Mouse (Mus musculus) regulatory T cell (primary cell): ENCODE measurements around the gene Tbx15.

Experiments used
- in situ Hi-C: fragments of 300-600 bp; cut with MboI, MseI; formaldehyde crosslinking; loops from one replicate; pipeline ENCODE4 v1.15.1; 2025; ENCODE audit warnings: high pct_unique_total_duplicates

Gene Tbx15

DNA sequence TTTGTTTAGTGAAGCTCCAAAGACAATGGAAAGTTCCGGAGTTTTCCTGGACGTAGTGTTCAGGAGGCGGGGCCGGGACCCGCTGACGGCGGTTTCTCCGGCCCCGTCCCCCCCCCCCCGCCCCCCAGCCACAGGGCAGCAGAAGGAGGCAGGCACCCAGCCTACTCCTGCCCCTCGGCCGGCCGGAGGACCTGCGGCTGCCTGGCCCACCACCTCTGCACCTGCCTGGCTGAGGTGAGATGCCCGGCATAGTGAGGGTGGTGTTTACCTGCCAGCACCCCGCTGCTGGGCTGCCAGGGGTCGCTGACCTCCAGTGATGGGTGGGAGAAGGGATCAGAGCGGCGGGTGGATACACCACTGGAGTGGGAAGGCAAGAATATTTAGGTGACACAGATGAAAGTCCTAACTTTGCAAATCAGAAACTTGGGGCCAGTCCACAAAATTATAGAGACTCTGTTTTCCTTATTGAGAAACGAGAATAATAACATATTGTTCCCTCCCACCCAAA, at the start of gene Tbx15:
Gene Tbx15 (plus strand): TSS at position 169 of the 508 bp plus-strand sequence.
- in situ Hi-C loops = loop anchor here (25.0 kb wide), 1 partner anchor 922 kb away; the partner anchor contains the start of genes Gdap2 and Wdr3

DNA sequence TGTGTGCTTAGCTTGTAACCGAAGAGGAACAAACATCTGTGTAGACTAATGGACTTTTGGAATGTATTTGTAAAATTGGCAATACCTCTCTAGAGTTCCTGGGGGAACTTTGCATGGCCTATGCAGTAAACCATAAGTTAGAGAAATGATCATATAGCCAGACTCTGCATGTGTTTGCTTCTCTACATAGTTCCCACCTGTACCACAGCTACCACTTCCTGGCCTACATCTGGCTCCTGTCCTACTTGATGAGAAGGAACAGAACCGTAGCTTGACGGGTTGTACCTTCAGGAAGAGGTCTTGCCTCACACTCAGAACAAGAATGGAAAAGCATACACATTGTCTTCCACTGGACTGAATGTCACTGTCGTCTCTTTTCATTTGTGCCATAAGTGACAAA, 46.6 kb upstream of the Tbx15 start:
- in situ Hi-C loops = no loop called here

DNA sequence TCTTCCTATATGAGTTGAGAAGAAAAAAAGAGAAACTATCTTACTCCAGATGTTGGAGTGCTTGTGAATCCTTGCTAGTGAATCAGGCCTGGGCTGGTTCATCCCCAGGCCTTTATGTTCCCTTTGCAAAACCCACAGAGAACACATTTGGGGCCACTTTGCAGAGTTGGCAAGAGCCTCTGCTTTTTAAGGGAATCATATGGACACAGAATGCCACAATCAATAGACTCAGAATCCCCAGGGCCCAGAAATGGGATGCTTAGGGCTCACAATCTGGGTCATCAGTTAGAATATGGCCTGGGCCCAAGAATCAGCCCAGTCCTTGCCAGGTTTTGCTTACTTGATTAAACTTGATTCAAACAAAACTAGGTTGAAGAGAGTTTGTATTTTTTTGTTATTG, 36.9 kb upstream of the Tbx15 start:
- in situ Hi-C loops = no loop called here

DNA sequence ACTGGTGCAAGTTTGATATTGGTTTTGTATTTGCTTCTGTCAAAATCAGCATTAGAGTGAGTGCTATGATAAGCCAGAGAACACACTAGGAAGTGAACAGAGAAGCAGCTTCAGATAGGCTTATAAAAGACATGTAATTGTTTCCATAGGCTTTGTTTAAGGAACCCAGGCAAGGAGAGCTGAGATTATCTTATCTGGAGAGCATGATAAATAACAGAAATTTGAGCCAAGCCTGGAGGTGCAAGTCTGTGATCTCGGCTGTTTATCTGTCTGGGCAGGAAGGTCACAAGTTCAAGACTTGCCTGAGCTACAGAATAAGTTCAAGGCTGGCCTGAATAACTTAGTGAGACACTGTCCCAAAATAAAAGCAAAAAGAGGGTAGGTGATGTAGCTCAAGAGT, 31.8 kb upstream of the Tbx15 start:
- in situ Hi-C loops = no loop called here

DNA sequence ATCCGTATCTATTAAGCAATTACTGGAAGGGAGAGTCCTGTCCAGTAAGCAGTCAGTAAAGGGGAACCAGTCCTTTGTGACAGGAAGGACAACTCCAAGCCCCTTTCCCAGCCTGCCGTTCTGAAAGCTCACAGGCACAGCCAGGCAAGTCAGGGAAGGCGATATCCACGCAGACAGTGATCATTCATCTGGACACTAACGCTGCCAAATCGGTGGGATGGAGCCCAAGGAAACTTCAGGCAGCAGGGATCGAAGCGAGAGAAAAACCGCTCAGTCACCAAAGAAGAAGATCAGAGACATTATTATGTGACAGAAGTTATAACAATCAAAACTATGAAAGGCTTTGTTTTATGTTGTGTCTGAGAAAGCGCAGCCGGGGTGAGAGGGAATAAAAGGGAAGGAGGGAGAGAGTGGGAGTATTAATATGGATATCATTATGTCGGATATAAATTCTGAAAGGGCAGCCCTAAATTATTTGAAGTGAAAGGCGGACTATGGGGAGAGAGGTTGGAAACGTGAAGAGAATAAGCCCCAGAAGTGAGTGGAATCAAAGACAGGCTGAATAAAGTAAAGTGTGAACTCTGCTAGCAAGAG, 29.0 kb upstream of the Tbx15 start:
- in situ Hi-C loops = no loop called here

DNA sequence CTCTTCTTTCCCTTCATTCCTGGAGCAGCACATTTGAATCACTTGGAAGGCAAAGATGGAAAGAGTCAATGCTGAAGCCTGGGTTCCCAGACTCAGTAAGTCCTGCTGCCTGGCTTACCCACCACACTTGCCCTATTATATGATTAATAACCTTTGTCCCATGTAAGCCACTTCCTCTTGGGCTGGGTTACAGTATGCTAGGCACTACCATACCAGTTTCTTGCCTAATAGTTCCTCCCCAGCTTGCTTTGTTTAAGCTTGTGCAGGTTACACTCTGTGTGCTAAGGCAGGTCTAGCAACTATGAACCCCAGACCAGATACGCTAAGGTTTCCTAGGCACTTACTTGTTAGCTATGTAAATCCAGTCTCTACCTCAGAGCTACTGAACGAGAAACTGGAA, 12.4 kb upstream of the Tbx15 start:
- in situ Hi-C loops = loop anchor here (25.0 kb wide), 1 partner anchor 934 kb away; the partner anchor contains the start of genes Gdap2 and Wdr3

DNA sequence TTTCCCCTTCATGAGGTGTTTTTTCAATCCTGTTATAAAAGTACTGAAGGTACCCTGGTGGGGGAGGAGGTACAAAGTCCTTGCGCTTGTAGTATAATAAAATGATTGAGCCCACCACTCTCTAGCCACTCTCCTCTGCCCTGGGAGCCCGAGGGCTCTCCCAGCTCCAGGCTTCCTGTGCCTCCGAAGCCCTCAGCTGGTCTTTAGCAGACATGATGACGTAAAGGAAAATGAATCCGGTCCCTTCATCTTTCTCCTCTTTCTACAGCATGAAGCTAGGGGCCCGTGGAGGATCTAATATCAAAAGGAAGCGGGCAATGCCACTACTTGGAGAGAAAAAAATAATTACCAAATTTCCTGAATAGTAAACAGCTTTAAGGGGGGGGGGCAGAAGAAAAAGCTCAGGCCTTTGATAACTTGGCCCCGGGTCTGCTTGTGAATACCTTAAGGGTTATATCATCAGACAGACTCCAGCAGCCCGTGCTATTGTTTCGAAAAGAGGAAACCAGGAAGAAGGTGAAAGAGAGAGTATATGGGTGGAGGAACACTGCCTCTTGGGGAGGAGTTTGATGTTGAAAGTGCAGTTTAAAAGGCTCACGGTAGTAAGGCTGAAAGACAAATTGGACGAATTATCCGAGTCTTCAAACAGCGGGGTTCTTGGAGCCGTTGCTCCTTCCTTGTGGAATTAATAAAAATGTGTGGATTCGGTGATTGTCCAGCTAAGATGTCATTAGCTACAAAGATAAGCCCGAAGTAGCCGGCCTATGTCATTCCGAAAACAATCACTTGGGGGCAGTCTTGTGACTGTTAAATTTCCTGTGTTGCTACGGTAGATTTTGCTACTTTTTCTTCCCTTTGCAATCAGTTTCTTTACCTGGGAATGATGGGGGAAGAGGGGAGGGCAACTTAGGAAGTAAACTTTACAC, 6.5 kb upstream of the Tbx15 start:
- in situ Hi-C loops = loop anchor here (10.0 to 25.0 kb wide), 2 partner anchors 929 to 1619 kb away; partner anchors contain the start of genes Chd1l, Gdap2 and Wdr3

DNA sequence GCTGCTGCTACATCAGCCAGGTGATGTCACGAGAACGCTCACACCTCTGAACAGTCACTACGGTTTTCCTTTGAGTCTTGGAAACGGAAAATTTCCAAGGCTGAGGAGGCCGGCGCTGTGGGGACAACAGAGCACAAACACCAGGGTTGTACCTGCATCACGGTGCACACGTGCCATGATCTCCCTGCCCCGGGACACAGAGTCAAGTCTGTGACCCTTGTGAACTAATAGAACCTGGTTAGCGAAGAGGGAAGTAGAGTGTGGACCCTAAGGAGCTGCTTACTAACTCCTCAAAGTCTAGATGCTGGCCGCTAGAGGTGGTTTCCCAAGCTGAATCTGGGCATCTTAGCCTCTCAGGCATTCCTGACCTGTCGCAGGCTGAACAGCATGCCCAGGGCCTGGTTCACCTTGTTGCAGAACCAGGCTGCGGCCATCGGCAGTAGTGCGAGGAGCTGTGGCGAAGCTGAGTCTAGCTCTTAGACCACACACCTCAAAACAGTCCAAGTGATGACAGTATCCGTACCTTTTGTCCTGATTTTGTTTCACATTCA, 5.8 kb upstream of the Tbx15 start:
- in situ Hi-C loops = loop anchor here (10.0 to 25.0 kb wide), 2 partner anchors 928 to 1620 kb away; partner anchors contain the start of genes Chd1l, Gdap2 and Wdr3

DNA sequence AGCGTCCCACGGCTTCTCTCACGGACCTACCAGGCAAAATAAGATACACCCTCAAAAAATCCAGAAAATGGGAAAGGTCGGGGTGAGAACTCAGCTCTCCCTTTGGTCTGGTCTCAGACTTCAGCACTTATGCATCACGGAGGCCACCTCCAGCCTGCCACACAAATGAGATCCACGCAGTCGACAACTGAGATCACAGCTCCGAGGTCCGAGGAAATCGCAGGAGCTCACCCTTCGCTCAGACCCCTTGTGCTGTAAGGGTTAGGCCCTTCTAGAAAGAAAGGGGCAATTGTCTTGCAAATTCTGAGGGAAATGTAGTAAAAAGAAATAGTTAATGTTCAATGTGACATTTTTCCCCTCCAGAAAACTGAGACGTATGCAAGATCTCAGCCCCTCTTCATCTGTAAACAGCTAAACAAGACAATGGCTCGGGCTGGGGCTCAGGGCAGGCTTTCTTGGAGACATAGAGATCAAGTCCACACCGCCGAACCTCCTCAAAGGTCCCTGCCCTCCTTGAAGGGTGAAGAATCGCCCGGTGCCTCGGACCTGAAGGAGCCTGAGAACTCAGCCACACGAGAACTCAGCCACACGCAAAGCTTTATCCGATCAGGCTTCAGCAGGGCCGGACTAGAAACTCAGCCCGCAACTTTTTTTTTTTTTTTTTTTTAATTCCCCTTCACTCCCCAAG, 4.9 kb upstream of the Tbx15 start:
- in situ Hi-C loops = loop anchor here (10.0 to 25.0 kb wide), 2 partner anchors 927 to 1620 kb away; partner anchors contain the start of genes Chd1l, Gdap2 and Wdr3

DNA sequence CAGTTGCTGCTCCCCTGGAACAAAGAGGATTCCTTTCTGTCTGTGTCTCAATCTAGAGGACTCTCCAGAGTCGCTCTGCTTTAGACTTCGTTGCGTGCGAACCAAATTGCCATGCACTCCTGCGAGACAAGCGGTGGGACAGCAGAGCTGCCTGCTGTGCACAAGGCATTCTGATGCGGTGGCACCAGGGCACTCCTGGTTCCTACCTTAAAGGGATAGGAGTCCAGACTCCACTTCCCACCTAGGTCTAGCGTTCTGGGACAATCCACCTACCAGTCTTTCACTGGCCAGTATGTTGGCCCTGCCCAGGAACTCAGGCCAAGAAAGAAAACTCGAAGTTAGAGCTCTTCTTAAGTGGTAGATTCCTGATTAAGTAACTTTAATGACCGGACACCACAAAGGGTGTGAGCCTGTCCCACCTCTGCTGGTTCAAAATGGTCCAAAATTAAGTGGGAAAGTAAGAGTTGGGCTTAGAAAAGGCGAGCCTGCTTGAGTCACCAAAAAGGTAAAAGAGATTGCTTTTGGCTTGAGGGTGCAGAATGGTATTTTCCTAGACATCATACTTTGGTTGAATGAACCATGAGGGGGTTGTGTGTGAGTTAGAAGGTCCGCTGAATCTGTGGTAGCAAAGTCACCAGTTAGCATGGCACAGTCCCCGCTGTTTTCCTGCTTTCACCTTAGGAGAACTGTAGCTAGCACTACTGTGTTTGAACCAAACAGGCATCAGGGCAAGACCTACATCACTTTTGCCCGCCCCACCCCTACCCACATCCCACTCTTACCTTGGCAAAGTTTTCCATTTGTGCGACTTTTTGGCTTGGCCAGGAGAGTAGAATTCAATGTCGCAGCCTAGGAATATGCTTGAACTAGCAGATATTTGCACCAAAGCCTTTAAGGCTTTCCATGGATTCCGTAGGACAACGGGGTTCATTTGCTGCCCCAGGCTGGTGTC, 4.1 kb upstream of the Tbx15 start:
- in situ Hi-C loops = loop anchor here (10.0 to 25.0 kb wide), 2 partner anchors 926 to 1621 kb away; partner anchors contain the start of genes Chd1l, Gdap2 and Wdr3

DNA sequence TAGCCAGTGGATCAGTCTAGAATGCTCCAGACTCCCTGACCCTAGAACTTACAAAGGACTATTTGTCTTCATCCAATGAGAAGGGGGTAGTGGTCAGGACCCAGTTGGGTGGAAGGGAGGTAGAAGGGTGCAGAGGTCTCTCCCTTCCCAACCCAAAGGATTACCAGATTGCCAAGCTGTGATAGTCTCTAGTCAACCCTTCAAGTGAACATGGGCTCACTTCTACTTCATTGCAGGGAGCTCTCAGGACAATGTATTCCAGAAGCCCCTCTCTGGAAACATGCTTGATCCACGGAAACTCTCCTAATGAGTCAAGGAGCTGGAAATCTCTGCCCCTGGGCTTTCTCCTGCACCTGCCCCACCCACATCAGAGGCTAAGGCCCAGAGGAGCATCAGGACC, 1.5 kb upstream of the Tbx15 start:
- in situ Hi-C loops = loop anchor here (10.0 to 25.0 kb wide), 2 partner anchors 924 to 1624 kb away; partner anchors contain the start of genes Chd1l, Gdap2 and Wdr3

DNA sequence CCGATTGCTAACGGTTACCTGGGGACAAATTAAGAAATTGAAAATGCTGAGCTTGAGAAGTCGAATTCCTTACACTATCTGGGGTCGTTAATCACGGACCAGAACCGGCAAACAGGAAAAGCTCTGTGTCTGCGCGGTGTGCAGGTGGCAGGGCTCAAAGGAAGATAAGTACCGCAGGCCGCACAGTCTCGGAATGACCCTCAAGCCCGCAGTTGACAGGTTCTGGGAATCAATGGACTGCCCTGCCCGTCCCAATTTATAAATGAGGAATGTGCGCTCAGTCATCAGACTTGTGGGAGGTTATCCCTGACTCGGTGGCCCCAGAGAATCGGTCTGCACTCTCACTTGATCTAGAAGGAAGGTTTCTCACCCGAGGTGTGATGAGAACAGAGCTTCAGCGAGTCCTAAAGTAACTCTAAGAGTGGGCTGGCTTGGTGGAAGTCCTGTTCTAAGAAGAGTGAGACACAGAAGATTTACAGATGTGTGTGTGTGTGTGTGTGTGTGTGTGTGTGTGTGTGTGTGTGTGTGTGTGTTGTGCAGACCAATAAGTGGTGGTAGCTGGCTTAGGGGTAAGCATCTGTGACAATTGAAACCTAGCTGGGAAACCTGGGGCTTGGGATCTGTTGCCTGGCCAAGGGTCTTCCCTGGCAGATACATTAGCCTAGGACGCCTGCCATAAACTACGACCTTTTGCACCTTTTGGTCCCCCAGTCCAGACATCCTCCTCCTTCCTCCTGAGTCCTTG, 708 bp upstream of the Tbx15 start:
- in situ Hi-C loops = loop anchor here (10.0 to 25.0 kb wide), 2 partner anchors 923 to 1625 kb away; partner anchors contain the start of genes Chd1l, Gdap2 and Wdr3

DNA sequence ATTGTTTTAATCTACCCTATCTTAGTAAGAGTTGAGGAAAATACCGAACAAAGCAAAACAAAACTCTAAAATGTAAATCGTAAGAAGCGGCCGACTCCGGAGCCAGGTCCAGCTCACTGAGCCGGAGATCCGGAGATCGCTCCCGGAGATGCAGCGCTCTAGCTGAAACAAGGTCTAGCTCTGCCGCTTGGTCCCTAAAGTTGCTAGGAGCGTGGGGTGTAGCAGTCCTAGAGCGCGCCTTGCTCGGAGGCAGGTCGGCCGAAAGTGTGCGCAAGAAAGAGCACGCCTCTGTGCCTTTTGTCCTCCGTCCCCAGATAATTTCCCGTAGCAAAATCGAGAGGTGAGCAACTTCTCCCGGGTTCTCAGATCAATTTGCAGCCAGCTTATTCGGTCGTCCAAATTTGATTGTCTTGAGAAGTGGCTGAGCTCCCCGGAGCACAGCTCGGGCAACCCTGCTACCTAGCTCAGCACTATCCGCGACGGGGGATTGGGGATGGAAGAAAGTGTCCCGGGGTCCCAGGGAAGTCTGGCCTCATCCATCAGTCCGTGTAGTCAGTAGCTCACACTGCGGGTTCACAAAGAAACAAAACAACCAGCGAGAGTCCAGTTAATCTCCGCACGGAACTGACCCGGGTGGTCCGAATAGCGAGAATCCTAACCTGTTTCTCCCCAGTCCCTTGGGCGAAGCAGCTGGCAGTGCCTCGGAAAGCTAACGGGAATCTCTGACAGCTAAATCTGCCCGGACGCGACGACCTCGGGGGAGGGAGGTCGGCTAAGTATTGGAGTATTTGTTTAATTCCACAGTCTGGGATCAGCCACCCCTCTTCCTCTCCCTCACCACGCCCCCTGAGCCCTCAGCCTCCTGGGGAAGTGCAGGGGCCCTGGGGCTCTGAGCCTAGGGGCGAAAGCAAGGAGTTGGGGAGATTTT, 894 bp downstream of the Tbx15 start:
- in situ Hi-C loops = loop anchor here (25.0 kb wide), 1 partner anchor 921 kb away; the partner anchor contains the start of genes Gdap2 and Wdr3

DNA sequence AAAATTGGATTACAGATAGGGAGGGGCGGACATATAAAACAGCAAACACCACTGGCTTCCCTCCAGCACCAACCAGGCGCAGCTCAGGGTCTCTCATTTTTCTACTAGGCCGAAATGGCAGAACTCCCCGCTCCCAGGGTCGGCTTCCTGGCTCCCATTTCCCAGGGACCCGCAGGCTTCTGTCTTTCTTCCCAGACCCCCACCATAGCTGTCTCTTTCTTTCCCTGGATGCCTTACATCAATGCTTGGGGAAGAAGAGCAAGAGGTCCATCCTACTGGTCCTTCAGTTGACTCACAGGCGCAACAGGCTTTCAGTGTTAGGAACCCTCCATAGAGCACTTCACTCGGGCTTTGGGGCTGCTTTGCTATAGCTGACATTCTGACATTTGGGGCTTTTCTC, 2.3 kb downstream of the Tbx15 start:
- in situ Hi-C loops = loop anchor here (25.0 kb wide), 1 partner anchor 920 kb away; the partner anchor contains the start of genes Gdap2 and Wdr3

DNA sequence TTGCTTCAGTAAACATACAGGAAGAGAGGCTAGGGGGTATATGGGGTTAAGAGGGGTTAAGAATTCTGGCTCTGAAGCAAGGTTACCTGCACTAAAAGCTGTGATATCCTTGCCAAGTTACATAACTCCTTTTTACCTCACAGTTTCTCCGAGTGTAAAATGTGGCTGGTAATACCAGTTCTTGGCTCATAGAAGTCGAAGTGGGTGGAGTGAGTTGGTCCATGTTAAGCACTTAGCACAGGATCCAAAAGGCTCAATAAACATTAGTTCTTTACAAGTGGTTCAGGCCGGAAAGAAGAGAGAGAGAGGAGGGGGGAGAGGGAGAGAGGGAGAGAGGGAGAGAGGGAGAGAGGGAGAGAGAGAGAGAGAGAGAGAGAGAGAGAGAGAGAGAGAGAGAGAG, 5.2 kb downstream of the Tbx15 start:
- in situ Hi-C loops = loop anchor here (25.0 kb wide), 1 partner anchor 917 kb away; the partner anchor contains the start of genes Gdap2 and Wdr3

DNA sequence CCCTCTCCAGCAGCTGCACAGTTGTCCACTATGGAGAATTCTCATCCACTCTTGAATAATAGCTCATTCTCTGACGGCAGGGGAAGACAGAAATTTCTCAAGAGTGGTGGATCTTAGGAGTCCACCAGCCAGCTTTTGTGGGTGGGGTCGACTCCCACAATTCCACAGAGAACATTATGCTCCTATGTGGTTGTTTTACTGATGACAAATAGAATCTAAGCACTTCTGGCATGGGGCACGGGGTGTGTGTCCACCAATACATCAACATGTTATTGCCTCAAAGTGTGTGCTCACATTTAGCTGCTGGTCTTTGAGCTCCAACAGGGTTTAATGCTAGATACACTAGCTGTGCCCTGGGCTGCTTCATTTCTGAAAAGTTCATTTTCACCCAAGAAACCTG, 6.4 kb downstream of the Tbx15 start:
- in situ Hi-C loops = loop anchor here (25.0 kb wide), 1 partner anchor 916 kb away; the partner anchor contains the start of genes Gdap2 and Wdr3

DNA sequence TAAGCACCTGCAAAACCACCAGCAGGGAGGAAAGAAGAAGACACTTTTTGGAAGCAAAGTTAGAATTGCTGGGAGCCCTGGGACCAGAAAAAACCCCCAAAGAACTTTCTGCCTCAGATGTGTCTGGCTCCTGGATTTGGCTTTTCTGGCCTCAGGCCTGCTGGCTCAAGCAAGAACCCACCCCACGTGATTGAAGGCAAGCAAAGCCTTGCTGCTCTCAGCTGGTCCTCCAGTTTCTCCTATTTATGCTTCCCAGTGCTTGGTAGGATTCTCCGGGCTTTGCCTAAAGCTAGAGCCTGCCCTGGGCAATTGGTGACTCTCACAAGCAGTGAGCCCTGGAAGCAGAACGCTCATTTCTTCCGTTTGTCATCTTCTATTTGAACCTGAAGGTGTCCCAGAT, 7.4 kb downstream of the Tbx15 start:
- in situ Hi-C loops = loop anchor here (25.0 kb wide), 1 partner anchor 915 kb away; the partner anchor contains the start of genes Gdap2 and Wdr3
